Mouse (Mus musculus) embryonic facial prominence, embryonic 11.5 days (tissue): ENCODE data around the gene C1ql3. TPM values are rescaled to one million over a fixed set of nuclear protein-coding genes. Genes with fewer than 3 reads are reported as not detected.

Experiments
- ATAC-seq: fragments of 200-750 bp; cut with Nextera tagmentation; replicated peaks from 2 replicates; pipeline ENCODE4 v1.8.0; 2017; ENCODE audit warnings: low read depth; ENCODE audit not compliant: insufficient number of reproducible peaks, low FRiP score, low TSS enrichment
- DNase-seq: peaks from one replicate; pipeline ENCODE4 v3.0.0-alpha.2; 2015; ENCODE audit warnings: low spot score
- H3K27ac ChIP-seq: fragments of 300-500 bp; sonication (generic); replicated peaks from 2 replicates; pipeline ENCODE4 v1.5.1; 2014; ENCODE audit warnings: mild to moderate bottlenecking, low read depth, low read length, control low read depth
- H3K27me3 ChIP-seq: fragments of 300-500 bp; sonication (generic); 2 replicates; pipeline ENCODE4 v1.6.1; 2014; ENCODE audit warnings: mild to moderate bottlenecking, low read length, moderate library complexity, mixed read lengths; ENCODE audit not compliant: control insufficient read depth, insufficient read depth
- H3K36me3 ChIP-seq: fragments of 300-500 bp; sonication (generic); replicated peaks from 2 replicates; pipeline ENCODE4 v1.6.1; 2014; ENCODE audit warnings: low read depth, mild to moderate bottlenecking, low read length, moderate library complexity, mixed read lengths; ENCODE audit not compliant: control insufficient read depth, insufficient read depth
- H3K4me1 ChIP-seq: fragments of 300-500 bp; sonication (generic); 2 replicates; pipeline ENCODE4 v1.6.1; 2014; ENCODE audit warnings: low read length, mixed read lengths; ENCODE audit not compliant: control insufficient read depth, insufficient read depth
- H3K4me2 ChIP-seq: fragments of 300-500 bp; sonication (generic); 2 replicates; pipeline ENCODE4 v1.6.1; 2014; ENCODE audit warnings: low read depth, mild to moderate bottlenecking, control low read depth, low read length, moderate library complexity
- H3K4me3 ChIP-seq: fragments of 300-500 bp; sonication (generic); 2 replicates; pipeline ENCODE4 v1.5.1; 2014; ENCODE audit warnings: low read depth, low read length, control low read depth
- H3K9ac ChIP-seq: fragments of 300-500 bp; sonication (generic); replicated peaks from 2 replicates; pipeline ENCODE4 v1.6.1; 2014; ENCODE audit warnings: mild to moderate bottlenecking, control low read depth, low read length
- H3K9me3 ChIP-seq: fragments of 300-500 bp; sonication (generic); replicated peaks from 2 replicates; pipeline ENCODE4 v1.6.1; 2016; ENCODE audit warnings: mild to moderate bottlenecking, low read length, inconsistent platforms, mixed read lengths; ENCODE audit not compliant: control insufficient read depth
- WGBS: fragments of 180-500 bp; shearing (Covaris S2); extraction: QIAGEN DNeasy Blood & Tissue Kit; methylation state at CpG from one replicate; pipeline ENCODE4 v1.1.7; 2014; 5-methylcytosine and 5-hydroxymethylcytosine counted together
- polyA plus RNA-seq: library from polyadenylated mRNA; unstranded; fragments of >200 nt; fragmentation: Nextera tagmentation; extraction: Ambion mirVana; gene quantifications from 2 replicates; pipeline ENCODE4 v1.2.1, GENCODE M21; 2014

The C1ql3 gene
- polyA plus RNA-seq, 1 experiment from 2014 or later: 1.2 TPM

DNA sequence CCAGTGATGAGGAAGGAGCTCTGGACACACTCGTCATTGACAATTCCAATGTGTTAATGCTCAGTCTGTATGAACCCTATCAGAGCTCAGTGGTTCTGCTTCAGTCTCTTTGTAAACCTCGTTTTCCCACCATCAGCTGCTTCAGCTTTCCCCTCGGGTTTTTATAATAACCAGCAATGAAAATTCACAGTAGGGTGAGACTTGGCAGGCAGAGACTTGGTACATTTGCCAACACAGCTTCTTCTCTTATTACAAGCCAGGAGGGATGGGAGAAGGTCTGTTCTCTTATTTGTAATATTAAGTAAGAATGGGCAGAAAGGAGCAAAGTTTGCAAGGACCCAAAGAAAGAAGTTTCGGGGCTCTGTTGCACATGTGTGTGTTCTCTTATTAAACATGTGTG, 32.8 kb downstream of the C1ql3 start:
- 75% methylated on average over 4 of the region's 4 CpGs for WGBS

DNA sequence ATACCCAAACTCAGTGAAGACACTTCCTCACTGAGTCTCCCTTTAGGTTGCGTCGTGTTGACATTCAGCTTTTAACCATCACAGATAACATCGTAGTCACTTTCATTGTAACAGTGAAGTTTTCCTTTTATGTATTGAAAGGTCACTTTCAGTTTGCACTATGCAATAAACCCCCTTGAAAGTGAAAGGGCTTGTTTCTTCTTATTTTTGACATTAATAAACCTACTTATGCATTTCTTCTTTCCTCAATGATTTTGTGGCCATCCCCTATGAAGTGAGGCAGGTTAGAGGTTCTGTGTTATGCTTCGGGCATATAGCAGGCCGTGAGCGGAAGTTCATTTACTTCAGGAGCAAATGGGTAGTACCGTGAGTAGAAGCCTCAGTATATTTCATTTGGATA, 34.2 kb downstream of the C1ql3 start:
- no peak overlapping the region for H3K9ac ChIP-seq
- no peak for DNase-seq
- H3K27me3 ChIP-seq: no peaks in the 10 kb centered on the region
- no peaks in the 10 kb centered on the region for H3K9me3 ChIP-seq
- H3K4me3 ChIP-seq: no peak overlapping the region
- no peak overlapping the region for H3K27ac ChIP-seq
- H3K4me2 ChIP-seq: no peak overlapping the region
- H3K4me1 ChIP-seq: no peaks in the 10 kb centered on the region
- WGBS: 88% methylated on average over 7 of the region's 7 CpGs
- H3K36me3 ChIP-seq: no peaks in the 10 kb centered on the region; the same call in 1 of the 2 replicates
- ATAC-seq: no peak

More for the DNA sequence above, 32.8 kb downstream of the C1ql3 start:
- DNase-seq: no peak
- H3K27me3 ChIP-seq: no peaks in the 10 kb centered on the region
- H3K36me3 ChIP-seq: no peaks in the 10 kb centered on the region; the same call in 1 of the 2 replicates
- no peaks in the 10 kb centered on the region for H3K9me3 ChIP-seq
- H3K9ac ChIP-seq: no peak overlapping the region
- no peak overlapping the region for H3K4me2 ChIP-seq
- no peaks in the 10 kb centered on the region for H3K4me1 ChIP-seq
- H3K27ac ChIP-seq: no peak overlapping the region
- ATAC-seq: no peak
- H3K4me3 ChIP-seq: no peak overlapping the region

DNA sequence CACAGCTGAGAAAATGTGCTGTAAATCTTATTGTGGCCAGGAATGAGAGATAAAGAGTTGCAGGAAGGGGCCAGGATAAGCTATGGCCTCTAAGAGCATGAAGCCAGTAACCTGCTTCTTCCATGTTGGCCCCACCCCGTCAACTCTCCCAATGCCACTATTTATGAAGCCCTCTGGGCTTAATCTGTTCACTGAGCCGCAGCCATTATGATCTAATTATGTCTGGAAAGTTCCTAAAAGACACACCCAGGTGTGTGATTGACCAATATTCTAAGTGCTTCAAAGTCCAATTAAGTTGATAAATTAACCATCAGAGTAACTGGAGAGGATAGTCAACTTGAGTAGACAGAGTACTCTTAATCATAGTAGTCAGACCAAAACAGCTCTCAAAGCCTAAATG, 37.9 kb downstream of the C1ql3 start:
- H3K4me2 ChIP-seq: no peak overlapping the region
- H3K36me3 ChIP-seq: no peaks in the 10 kb centered on the region
- no peaks in the 10 kb centered on the region for H3K9me3 ChIP-seq
- ATAC-seq (no peak), DNase-seq (no peak)
- H3K9ac ChIP-seq: no peak overlapping the region
- H3K27me3 ChIP-seq: no peaks in the 10 kb centered on the region
- no peak overlapping the region for H3K4me3 ChIP-seq
- H3K4me1 ChIP-seq: no peaks in the 10 kb centered on the region
- 83% methylated on average over 2 of the region's 2 CpGs for WGBS
- no peak overlapping the region for H3K27ac ChIP-seq

DNA sequence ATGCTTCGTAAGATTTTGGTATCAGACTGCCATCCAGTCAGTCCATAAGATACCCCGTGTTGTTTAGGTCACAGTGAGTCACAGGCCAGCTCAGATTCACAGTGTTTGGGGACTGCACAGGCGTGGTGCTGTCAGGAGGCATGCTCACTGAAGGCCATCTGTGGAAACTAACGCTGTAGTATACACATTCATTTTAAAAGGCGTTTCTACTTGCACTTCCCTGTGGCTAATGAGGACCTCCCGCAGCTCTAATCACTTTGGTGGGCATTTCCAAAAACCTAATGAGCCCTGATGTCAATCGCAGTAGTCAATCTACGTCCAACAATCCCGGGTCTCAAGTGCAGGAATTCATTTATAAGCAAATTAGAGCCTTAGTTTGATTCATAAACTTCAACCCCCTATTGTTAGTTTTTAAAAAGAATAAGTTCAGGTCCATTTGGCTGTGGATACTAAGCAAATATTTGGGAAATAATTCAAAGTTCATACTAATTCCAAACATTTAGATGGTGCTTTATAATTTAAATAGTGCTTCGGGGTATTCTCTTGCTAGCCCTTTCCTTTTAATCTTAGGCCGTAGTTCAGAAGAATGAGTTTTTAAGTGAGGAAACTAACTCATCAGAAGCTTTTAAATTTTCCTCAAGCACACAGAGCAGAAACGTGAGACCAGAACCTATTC, 41.4 kb downstream of the C1ql3 start:
- no peaks in the 10 kb centered on the region for H3K4me1 ChIP-seq
- no peak overlapping the region for H3K9ac ChIP-seq
- H3K27me3 ChIP-seq: no peaks in the 10 kb centered on the region
- peak; percentile 5 for DNase-seq
- no peak overlapping the region for H3K4me2 ChIP-seq
- no peak overlapping the region for H3K27ac ChIP-seq
- no peaks in the 10 kb centered on the region for H3K36me3 ChIP-seq
- 68% methylated on average over 12 of the region's 12 CpGs for WGBS
- no peaks in the 10 kb centered on the region for H3K9me3 ChIP-seq
- no peak overlapping the region for H3K4me3 ChIP-seq
- no peak for ATAC-seq

DNA sequence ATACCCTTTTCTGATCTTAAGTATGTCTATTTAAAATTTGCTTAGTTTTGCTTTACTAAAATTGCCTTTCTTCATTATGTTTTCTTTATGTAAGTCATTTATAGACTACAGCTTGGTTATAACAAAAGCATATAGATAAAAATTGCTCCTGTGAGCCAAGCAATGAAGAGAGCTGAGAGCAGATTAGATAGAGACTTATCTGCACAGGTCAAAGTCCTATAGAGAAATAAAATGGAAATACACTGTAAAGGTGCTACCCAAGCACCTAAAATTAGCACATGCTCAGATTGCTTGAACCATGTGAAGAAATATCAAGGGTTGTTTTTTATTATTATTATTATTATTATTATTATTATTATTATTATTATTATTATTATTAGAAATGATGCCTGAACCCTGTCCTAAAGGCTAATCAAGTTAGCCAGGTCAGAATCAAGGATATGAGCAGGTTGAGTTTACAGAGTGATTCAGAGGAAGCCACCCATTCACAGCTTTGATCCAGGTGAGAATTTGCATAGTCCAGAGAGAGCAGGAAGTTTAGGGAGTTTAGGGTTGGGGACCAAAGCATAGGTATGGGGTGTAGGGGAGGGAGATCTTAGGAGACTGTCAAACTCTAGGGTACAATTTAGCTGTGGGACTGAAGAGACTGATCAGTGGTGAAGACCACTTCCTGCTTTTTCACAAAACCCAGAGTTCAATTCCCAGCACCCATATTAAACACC, 54.7 kb downstream of the C1ql3 start:
- H3K27ac ChIP-seq: no peak overlapping the region
- H3K4me3 ChIP-seq: no peak overlapping the region
- no peaks in the 10 kb centered on the region for H3K9me3 ChIP-seq
- H3K4me2 ChIP-seq: no peak overlapping the region
- H3K4me1 ChIP-seq: no peaks in the 10 kb centered on the region
- no peak overlapping the region for H3K9ac ChIP-seq
- H3K27me3 ChIP-seq: no peaks in the 10 kb centered on the region
- ATAC-seq (no peak), DNase-seq (no peak)
- no peaks in the 10 kb centered on the region for H3K36me3 ChIP-seq

Other genes starting within 250 kb of the C1ql3 start
- 12.2 TPM in 2 replicates for gene Pter, start 87.8 kb downstream of the C1ql3 start, polyA plus RNA-seq